Mouse (Mus musculus) bone marrow macrophage, adult 2 months (primary cell): ENCODE measurements around the gene Gm5751.

ENCODE experiments used
- CTCF ChIP-seq: IDR thresholded peaks from 2 replicates; pipeline ENCODE4 v1.5.1; 2012; ENCODE audit warnings: low read depth, mild to moderate bottlenecking, low read length, moderate library complexity
- POLR2A ChIP-seq: IDR thresholded peaks from 2 replicates; pipeline ENCODE4 v1.6.1; 2012; ENCODE audit warnings: mild to moderate bottlenecking, low read depth, low read length, borderline replicate concordance

DNA sequence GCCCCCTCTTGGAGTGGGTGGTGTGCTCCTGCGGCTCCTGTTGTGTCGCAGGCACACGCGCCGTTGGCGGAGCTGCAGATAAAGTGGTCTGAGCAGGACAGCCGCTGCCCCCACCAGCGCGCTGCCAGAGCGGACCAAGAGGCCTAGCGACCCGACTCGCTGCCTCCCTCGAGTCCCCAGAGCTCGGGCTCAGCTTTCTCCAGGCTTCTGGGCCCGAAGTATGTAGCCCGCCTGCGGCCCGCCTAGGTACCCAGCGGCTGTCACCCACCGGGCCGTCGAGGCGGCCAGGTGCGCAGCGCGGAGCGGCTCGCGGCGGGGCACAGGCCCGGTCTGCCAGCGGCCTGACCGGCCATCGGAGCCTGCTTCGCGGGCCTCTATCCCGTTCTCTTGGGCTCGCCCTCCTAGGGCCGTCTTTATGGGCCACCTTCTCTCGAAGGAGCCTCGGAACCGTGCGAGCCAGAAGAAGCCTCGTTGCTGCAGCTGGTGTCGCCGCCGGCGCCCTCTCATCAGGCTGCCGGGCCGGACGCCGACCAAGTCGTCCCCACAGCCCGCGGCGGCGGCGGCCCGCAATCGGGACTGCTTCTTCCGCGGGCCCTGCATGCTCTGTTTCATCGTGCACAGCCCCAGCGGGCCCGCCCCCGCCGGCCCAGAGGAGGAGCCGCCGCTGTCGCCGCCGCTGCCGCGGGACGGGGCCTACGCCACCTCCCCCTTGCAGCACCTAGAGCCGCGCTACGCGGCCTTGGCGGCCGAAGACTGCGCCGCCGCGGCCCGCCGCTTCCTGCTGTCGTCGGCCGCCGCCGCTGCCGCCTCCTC lies 18.5 kb downstream of the Gm5751 start, which contains the start of gene B630019K06Rik:
- TF ChIP-seq CTCF (no peak), POLR2A (no peak)
